Mouse (Mus musculus): ENCODE results near the gene Nacc1. TPM values are rescaled to one million over a fixed set of nuclear protein-coding genes. Genes with fewer than 3 reads are reported as not detected.

The Nacc1 gene
- total RNA-seq, 1 experiment from 2014 or later = 33.9 TPM

GRCm38 (mm10) chr8:84655336-84656190 is 32.1 kb downstream of the Nacc1 start:
- no peak for ATAC-seq (ENCODE audit: extremely low read depth, insufficient number of reproducible peaks, low FRiP score, poor library complexity, severe bottlenecking)

GRCm38 (mm10) chr8:84654597-84654996 is 33.1 kb downstream of the Nacc1 start:
- no peak for ATAC-seq (ENCODE audit: extremely low read depth, insufficient number of reproducible peaks, low FRiP score, poor library complexity, severe bottlenecking)

- ATAC-seq (ENCODE audit: extremely low read depth, insufficient number of reproducible peaks, low FRiP score, poor library complexity, severe bottlenecking) = no peak
Observed at GRCm38 (mm10) chr8:84653092-84653631, 34.5 kb downstream of the Nacc1 start.

GRCm38 (mm10) chr8:84650213-84650612 is 37.4 kb downstream of the Nacc1 start:
- no peak for ATAC-seq (ENCODE audit: extremely low read depth, insufficient number of reproducible peaks, low FRiP score, poor library complexity, severe bottlenecking)

GRCm38 (mm10) chr8:84647461-84647901 is 40.2 kb downstream of the Nacc1 start:
- no peak for ATAC-seq (ENCODE audit: extremely low read depth, insufficient number of reproducible peaks, low FRiP score, poor library complexity, severe bottlenecking)

GRCm38 (mm10) chr8:84646800-84647199 is 40.9 kb downstream of the Nacc1 start:
- no peak for ATAC-seq (ENCODE audit: extremely low read depth, insufficient number of reproducible peaks, low FRiP score, poor library complexity, severe bottlenecking)

GRCm38 (mm10) chr8:84643019-84643418 is 44.6 kb downstream of the Nacc1 start:
- ATAC-seq (ENCODE audit: extremely low read depth, insufficient number of reproducible peaks, low FRiP score, poor library complexity, severe bottlenecking) = no peak

GRCm38 (mm10) chr8:84641578-84642361 is 45.9 kb downstream of the Nacc1 start:
- ATAC-seq (ENCODE audit: extremely low read depth, insufficient number of reproducible peaks, low FRiP score, poor library complexity, severe bottlenecking) = no peak

- no peak for ATAC-seq (ENCODE audit: extremely low read depth, insufficient number of reproducible peaks, low FRiP score, poor library complexity, severe bottlenecking)
Observed at GRCm38 (mm10) chr8:84640617-84641294, 46.9 kb downstream of the Nacc1 start.

- no peak for ATAC-seq (ENCODE audit: extremely low read depth, insufficient number of reproducible peaks, low FRiP score, poor library complexity, severe bottlenecking)
Observed at GRCm38 (mm10) chr8:84640010-84640588, 47.6 kb downstream of the Nacc1 start.

GRCm38 (mm10) chr8:84639162-84640009 is 48.3 kb downstream of the Nacc1 start:
- peak; percentile 72 for ATAC-seq (ENCODE audit: extremely low read depth, insufficient number of reproducible peaks, low FRiP score, poor library complexity, severe bottlenecking)

GRCm38 (mm10) chr8:84638555-84639161 is 49.0 kb downstream of the Nacc1 start:
- no peak for ATAC-seq (ENCODE audit: extremely low read depth, insufficient number of reproducible peaks, low FRiP score, poor library complexity, severe bottlenecking)

GRCm38 (mm10) chr8:84637946-84638554 is 49.6 kb downstream of the Nacc1 start:
- ATAC-seq (ENCODE audit: extremely low read depth, insufficient number of reproducible peaks, low FRiP score, poor library complexity, severe bottlenecking) = no peak

- no peak for ATAC-seq (ENCODE audit: extremely low read depth, insufficient number of reproducible peaks, low FRiP score, poor library complexity, severe bottlenecking)
Observed at GRCm38 (mm10) chr8:84636051-84636691, 51.5 kb downstream of the Nacc1 start.

- ATAC-seq (ENCODE audit: extremely low read depth, insufficient number of reproducible peaks, low FRiP score, poor library complexity, severe bottlenecking) = no peak
Observed at GRCm38 (mm10) chr8:84635397-84636050, 52.1 kb downstream of the Nacc1 start.

- ATAC-seq (ENCODE audit: extremely low read depth, insufficient number of reproducible peaks, low FRiP score, poor library complexity, severe bottlenecking) = no peak
Observed at GRCm38 (mm10) chr8:84634849-84635304, 52.8 kb downstream of the Nacc1 start.

All from neutrophil, adult 5-6 weeks (primary cell).